Mouse (Mus musculus) CH12F3 (cell line): ENCODE results near the gene Dpf3.

Source experiments
- in situ Hi-C: fragments of 300-500 bp; cut with MboI; formaldehyde crosslinking; loops from 2 replicates; pipeline ENCODE4 v1.14.3; 2020; ENCODE audit warnings: low sequenced_read_pairs

The Dpf3 gene

GRCm38 (mm10) chr12:83473987-83474600 is 13.4 kb downstream of the Dpf3 start:
- in situ Hi-C loops, result no loop called here

GRCm38 (mm10) chr12:83471760-83472159 is 15.8 kb downstream of the Dpf3 start:
- in situ Hi-C loops, result no loop called here

GRCm38 (mm10) chr12:83470085-83470484 is 17.4 kb downstream of the Dpf3 start:
- in situ Hi-C loops, result no loop called here

GRCm38 (mm10) chr12:83466508-83467430 is 20.7 kb downstream of the Dpf3 start:
- in situ Hi-C loops, result no loop called here

- in situ Hi-C loops, result no loop called here
Measured at GRCm38 (mm10) chr12:83466053-83466452, 21.5 kb downstream of the Dpf3 start.

- in situ Hi-C loops, result no loop called here
Measured at GRCm38 (mm10) chr12:83460272-83460671, 27.2 kb downstream of the Dpf3 start.

- in situ Hi-C loops, result no loop called here
Measured at GRCm38 (mm10) chr12:83454697-83455321, 32.7 kb downstream of the Dpf3 start.

- in situ Hi-C loops, result no loop called here
Measured at GRCm38 (mm10) chr12:83451850-83452249, 35.7 kb downstream of the Dpf3 start.

- in situ Hi-C loops, result no loop called here
Measured at GRCm38 (mm10) chr12:83450471-83450870, 37.0 kb downstream of the Dpf3 start.

- in situ Hi-C loops, result no loop called here
Measured at GRCm38 (mm10) chr12:83449202-83449601, 38.3 kb downstream of the Dpf3 start.

GRCm38 (mm10) chr12:83445587-83445986 is 41.9 kb downstream of the Dpf3 start:
- in situ Hi-C loops, result no loop called here

- in situ Hi-C loops, result no loop called here
Measured at GRCm38 (mm10) chr12:83444448-83444847, 43.1 kb downstream of the Dpf3 start.

- in situ Hi-C loops, result no loop called here
Measured at GRCm38 (mm10) chr12:83438002-83438401, 49.5 kb downstream of the Dpf3 start.

GRCm38 (mm10) chr12:83433987-83434698 is 53.4 kb downstream of the Dpf3 start:
- in situ Hi-C loops, result no loop called here

GRCm38 (mm10) chr12:83433436-83433835 is 54.1 kb downstream of the Dpf3 start:
- in situ Hi-C loops, result no loop called here

GRCm38 (mm10) chr12:83430207-83430606 is 57.3 kb downstream of the Dpf3 start:
- in situ Hi-C loops, result no loop called here

GRCm38 (mm10) chr12:83428016-83428415 is 59.5 kb downstream of the Dpf3 start:
- in situ Hi-C loops, result no loop called here

- in situ Hi-C loops, result no loop called here
Measured at GRCm38 (mm10) chr12:83427601-83428000, 59.9 kb downstream of the Dpf3 start.

GRCm38 (mm10) chr12:83426326-83426725 is 61.2 kb downstream of the Dpf3 start:
- in situ Hi-C loops, result no loop called here

- in situ Hi-C loops, result no loop called here
Measured at GRCm38 (mm10) chr12:83425736-83426135, 61.8 kb downstream of the Dpf3 start.
